ENCODE assay signal across 9 mouse cellular contexts in genomic region chr19:6062418-6062817, GRCm38 (mm10). TPM values are rescaled to one million over a fixed set of nuclear protein-coding genes. Genes with fewer than 3 reads are reported as not detected.
DNase-seq lines count a peak whose midpoint lies in the region; ATAC-seq and TF ChIP-seq lines count a peak whose summit lies in the region.
"Had no signal": no experiment of that assay in that cellular context is flagged by ENCODE, and none has a peak within 500 bp of the region (broad histone marks: within the 10 kb centered on the region; RNA-seq: fewer than 3 reads in every experiment).

No protein-coding gene starts in this region.

- DNase-seq in cerebellum, adult 2 months, result no peak
- no peak for DNase-seq in cerebellum, adult 9-10 months
- DNase-seq in spleen, adult 2 months (ENCODE audit: low read depth in 1 of 2, low spot score in 2 of 2), result no peak
- DNase-seq in spleen, postnatal 4 days (ENCODE audit: low spot score in 2 of 2), result no peak
- no peak for DNase-seq in liver, embryonic 11.5 days (ENCODE audit: low spot score)
- DNase-seq in stomach, postnatal 0 days (ENCODE audit: low spot score), result no peak
- DNase-seq in left cerebral cortex, postnatal 4 days, result no peak
- no peak for DNase-seq in cerebellum, postnatal 14 days
- DNase-seq: cerebellum, adult 11 months had no signal

- no peak for TF ChIP-seq CTCF in cerebellum, adult 2 months (IDR thresholded peaks at IDR 0.05; ENCODE audit: borderline replicate concordance, insufficient read depth, low read depth, low read length)
- no peak for TF ChIP-seq CTCF in spleen, adult 2 months (IDR thresholded peaks at IDR 0.05; ENCODE audit: extremely low read depth, insufficient read depth, insufficient read length, insufficient replicate concordance)
- TF ChIP-seq CTCF in stomach, postnatal 0 days (IDR thresholded peaks at IDR 0.05; ENCODE audit: low read depth), result no peak

- 0 out of 2 replicates have a peak overlapping the region, but pooled peaks have one; percentile 67 for H3K27ac ChIP-seq in cerebellum, adult 2 months (ENCODE audit: insufficient read depth, low read length)
- peak overlapping the region; percentile 89 for H3K27ac ChIP-seq in spleen, adult 2 months (ENCODE audit: insufficient read depth, low read length)
- H3K27ac ChIP-seq in liver, embryonic 11.5 days (ENCODE audit: low read depth, low read length), result peak overlapping the region; percentile 94; the same call in 1 of the 2 replicates
- peak overlapping the region; percentile 96 for H3K27ac ChIP-seq in stomach, postnatal 0 days (replicated peaks)

- TF ChIP-seq EP300 in stomach, postnatal 0 days (optimal IDR thresholded peaks at IDR 0.05), result no peak

- peak overlapping the region; percentile 99 for H3K4me2 ChIP-seq in liver, embryonic 11.5 days
- peak overlapping the region; percentile 96 for H3K4me2 ChIP-seq in stomach, postnatal 0 days (replicated peaks; ENCODE audit: low read depth)

- H3K27me3 ChIP-seq in cerebellum, adult 2 months (ENCODE audit: control insufficient read depth, insufficient read depth, low read length), result no peaks in the 10 kb centered on the region
- no peaks in the 10 kb centered on the region for H3K27me3 ChIP-seq in spleen, adult 2 months (ENCODE audit: control insufficient read depth, insufficient read depth, low read length)
- no peaks in the 10 kb centered on the region for H3K27me3 ChIP-seq in liver, embryonic 11.5 days (replicated peaks; ENCODE audit: control insufficient read depth, insufficient read depth, low read length)
- no peaks in the 10 kb centered on the region for H3K27me3 ChIP-seq in stomach, postnatal 0 days (ENCODE audit: control insufficient read depth, insufficient read depth, low read length)

- no peak for TF ChIP-seq POLR2A in cerebellum, adult 2 months (IDR thresholded peaks at IDR 0.05; ENCODE audit: borderline replicate concordance, insufficient read depth, low read length)
- TF ChIP-seq POLR2A in spleen, adult 2 months (IDR thresholded peaks at IDR 0.05; ENCODE audit: low read depth, low read length), result no peak

- H3K9me3 ChIP-seq in liver, embryonic 11.5 days (ENCODE audit: control insufficient read depth, low read length), result no peaks in the 10 kb centered on the region
- H3K9me3 ChIP-seq in stomach, postnatal 0 days (ENCODE audit: control insufficient read depth, low read length), result no peaks in the 10 kb centered on the region

- H3K4me3 ChIP-seq in cerebellum, adult 2 months (replicated peaks; ENCODE audit: insufficient read depth, low read depth, low read length), result peak overlapping the region; percentile 75
- peak overlapping the region; percentile 96 for H3K4me3 ChIP-seq in spleen, adult 2 months (ENCODE audit: extremely low read depth, insufficient read depth, insufficient read length)
- H3K4me3 ChIP-seq in liver, embryonic 11.5 days (ENCODE audit: low read depth, low read length), result peak overlapping the region; percentile 79
- peak overlapping the region; percentile 83 for H3K4me3 ChIP-seq in stomach, postnatal 0 days (ENCODE audit: low read depth, low read length)

- H3K4me1 ChIP-seq in cerebellum, adult 2 months (ENCODE audit: control insufficient read depth, insufficient read depth, low read length), result peaks cover 25% of the 10 kb centered on the region
- peaks cover 9% of the 10 kb centered on the region; the same call in 1 of the 2 replicates for H3K4me1 ChIP-seq in spleen, adult 2 months (ENCODE audit: control insufficient read depth, insufficient read depth, insufficient read length)
- peaks cover 22% of the 10 kb centered on the region for H3K4me1 ChIP-seq in liver, embryonic 11.5 days (replicated peaks; ENCODE audit: control insufficient read depth, insufficient read depth, low read length)
- peaks cover 8% of the 10 kb centered on the region for H3K4me1 ChIP-seq in stomach, postnatal 0 days (replicated peaks; ENCODE audit: control insufficient read depth, insufficient read depth)

- no peak for ATAC-seq in liver, embryonic 11.5 days (replicated peaks; ENCODE audit: low FRiP score)
- no peak for ATAC-seq in stomach, postnatal 0 days (ENCODE audit: low FRiP score, low TSS enrichment)

- WGBS in cerebellum, adult 2 months, result 39% methylated on average over 5 of the region's 5 CpGs
- 45% methylated on average over 5 of the region's 5 CpGs for WGBS in spleen, adult 2 months
- WGBS in liver, embryonic 11.5 days, result 49% methylated on average over 5 of the region's 5 CpGs
- WGBS in stomach, postnatal 0 days, result 29% methylated on average over 5 of the region's 5 CpGs

- H3K36me3 ChIP-seq in spleen, adult 2 months (ENCODE audit: control insufficient read depth, insufficient read depth, low read length), result peaks cover 4% of the 10 kb centered on the region
- peaks cover 8% of the 10 kb centered on the region; the same call in 1 of the 2 replicates for H3K36me3 ChIP-seq in liver, embryonic 11.5 days (ENCODE audit: control insufficient read depth, insufficient read depth, low read length)
- no peaks in the 10 kb centered on the region for H3K36me3 ChIP-seq in stomach, postnatal 0 days (ENCODE audit: control insufficient read depth, insufficient read depth, low read length)

- intact Hi-C loops in left cerebral cortex, postnatal 4 days (cut with DNase I), result no loop called here

- H3K9ac ChIP-seq in liver, embryonic 11.5 days (ENCODE audit: low read depth, low read length), result peak overlapping the region; percentile 91
- H3K9ac ChIP-seq in stomach, postnatal 0 days (ENCODE audit: low read length), result peak overlapping the region; percentile 90

RNA-seq across cellular contexts. Expression of gene Znhit2, which starts 1.4 kb away (rescaled TPM):
- 50.8 and 51.5 TPM in 2 replicates for polyA plus RNA-seq in cerebellum, adult 2 months (2012; rRNA removed)
- 38.5 and 61.3 TPM in 2 replicates for polyA plus RNA-seq in spleen, adult 2 months (2012; rRNA removed)
- polyA plus RNA-seq in liver, embryonic 11.5 days (2014; fragmentation: Nextera tagmentation; extraction: Ambion mirVana), result 38.7 and 42.3 TPM in 2 replicates
- 31.8 and 33.2 TPM in 2 replicates for polyA plus RNA-seq in stomach, postnatal 0 days (2015; fragmentation: Nextera tagmentation; extraction: Ambion mirVana)
- 10 to 100 TPM; 25.1 to 27.5 TPM for total RNA-seq in left cerebral cortex, postnatal 4 days (2021)

RNA-seq across cellular contexts. Expression of gene Fau, which starts 4.8 kb away (rescaled TPM):
- 792 and 828 TPM in 2 replicates for polyA plus RNA-seq in cerebellum, adult 2 months (2012; rRNA removed)
- polyA plus RNA-seq in spleen, adult 2 months (2012; rRNA removed), result 1,884 and 3,019 TPM in 2 replicates
- polyA plus RNA-seq in liver, embryonic 11.5 days (2014; fragmentation: Nextera tagmentation; extraction: Ambion mirVana), result 1,022 and 1,135 TPM in 2 replicates
- 818 and 857 TPM in 2 replicates for polyA plus RNA-seq in stomach, postnatal 0 days (2015; fragmentation: Nextera tagmentation; extraction: Ambion mirVana)
- total RNA-seq in left cerebral cortex, postnatal 4 days (2021), result 100 to 1,000 TPM; 874 to 875 TPM

RNA-seq across cellular contexts. Expression of gene Mrpl49, which starts 4.8 kb away (rescaled TPM):
- polyA plus RNA-seq in cerebellum, adult 2 months (2012; rRNA removed), result 48.7 and 51.5 TPM in 2 replicates
- 11.0 TPM in 2 replicates for polyA plus RNA-seq in spleen, adult 2 months (2012; rRNA removed)
- 84.5 and 93.9 TPM in 2 replicates for polyA plus RNA-seq in liver, embryonic 11.5 days (2014; fragmentation: Nextera tagmentation; extraction: Ambion mirVana)
- polyA plus RNA-seq in stomach, postnatal 0 days (2015; fragmentation: Nextera tagmentation; extraction: Ambion mirVana), result 35.0 and 36.6 TPM in 2 replicates
- 10 to 100 TPM; 41.2 to 41.4 TPM for total RNA-seq in left cerebral cortex, postnatal 4 days (2021)

RNA-seq across cellular contexts. Expression of gene Tm7sf2, which starts 5.8 kb away (rescaled TPM):
- polyA plus RNA-seq in cerebellum, adult 2 months (2012; rRNA removed), result 50.8 and 51.6 TPM in 2 replicates
- polyA plus RNA-seq in spleen, adult 2 months (2012; rRNA removed), result 14.0 and 23.4 TPM in 2 replicates
- 28.6 and 30.8 TPM in 2 replicates for polyA plus RNA-seq in liver, embryonic 11.5 days (2014; fragmentation: Nextera tagmentation; extraction: Ambion mirVana)
- polyA plus RNA-seq in stomach, postnatal 0 days (2015; fragmentation: Nextera tagmentation; extraction: Ambion mirVana), result 17.9 and 19.7 TPM in 2 replicates
- 10 to 100 TPM; 69.0 to 71.2 TPM for total RNA-seq in left cerebral cortex, postnatal 4 days (2021)

RNA-seq across cellular contexts. Expression of gene Vps51, which starts 14.6 kb away (rescaled TPM):
- polyA plus RNA-seq in cerebellum, adult 2 months (2012; rRNA removed), result 95.6 and 108 TPM in 2 replicates
- polyA plus RNA-seq in spleen, adult 2 months (2012; rRNA removed), result 72.9 and 85.0 TPM in 2 replicates
- 54.8 and 57.1 TPM in 2 replicates for polyA plus RNA-seq in liver, embryonic 11.5 days (2014; fragmentation: Nextera tagmentation; extraction: Ambion mirVana)
- 43.2 and 48.9 TPM in 2 replicates for polyA plus RNA-seq in stomach, postnatal 0 days (2015; fragmentation: Nextera tagmentation; extraction: Ambion mirVana)
- 10 to 100 TPM; 96.6 to 96.8 TPM for total RNA-seq in left cerebral cortex, postnatal 4 days (2021)
